Mouse (Mus musculus) G1E (cell line): ENCODE data around the gene Uba3. TPM values are rescaled to one million over a fixed set of nuclear protein-coding genes. Genes with fewer than 3 reads are reported as not detected.

Experiments used
- ATAC-seq: 2 replicates; pipeline ENCODE4 v1.8.0; 2016; ENCODE audit warnings: mild to moderate bottlenecking; ENCODE audit not compliant: insufficient number of reproducible peaks, poor library complexity, low FRiP score, severe bottlenecking; ENCODE audit errors: extremely low read depth
- DNase-seq: peaks from one replicate; pipeline ENCODE4 v3.0.0; 2012; ENCODE audit warnings: low spot score
- H3K27me3 ChIP-seq: 2 replicates; pipeline ENCODE4 v1.6.1; 2012; ENCODE audit warnings: mild to moderate bottlenecking, low read length, inconsistent platforms; ENCODE audit not compliant: insufficient read depth
- H3K36me3 ChIP-seq: replicated peaks from 2 replicates; pipeline ENCODE3; 2012; ENCODE audit warnings: mild to moderate bottlenecking, inconsistent platforms
- H3K4me1 ChIP-seq: 2 replicates; pipeline ENCODE4 v1.6.1; 2012; ENCODE audit warnings: low read depth, low read length, inconsistent platforms, mixed read lengths; ENCODE audit not compliant: insufficient read depth
- H3K4me3 ChIP-seq: 2 replicates; pipeline ENCODE4 v1.5.1; 2012; ENCODE audit warnings: low read depth, mild to moderate bottlenecking, inconsistent platforms, low read length, moderate library complexity, mixed read lengths
- H3K9me3 ChIP-seq: replicated peaks from 2 replicates; pipeline ENCODE4 v1.6.1; 2012; ENCODE audit warnings: inconsistent platforms
- CTCF ChIP-seq: IDR thresholded peaks from 2 replicates; pipeline ENCODE4 v1.5.1; 2012; ENCODE audit warnings: low read depth, low read length, inconsistent platforms, mixed read lengths
- GATA1 ChIP-seq: IDR thresholded peaks from 2 replicates; pipeline ENCODE4 v1.6.1; 2012; ENCODE audit warnings: borderline replicate concordance, low read length, inconsistent platforms, mixed read lengths
- GATA2 ChIP-seq: IDR thresholded peaks from 2 replicates; pipeline ENCODE4 v1.6.1; 2012; ENCODE audit warnings: low read depth, low read length, inconsistent platforms, borderline replicate concordance
- POLR2AphosphoS5 ChIP-seq: IDR thresholded peaks from 2 replicates; pipeline ENCODE4 v1.6.1; 2012; ENCODE audit warnings: low read depth, low read length, inconsistent platforms; ENCODE audit not compliant: insufficient replicate concordance
- TAL1 ChIP-seq: conservative IDR thresholded peaks from 2 replicates; pipeline ENCODE4 v1.6.1; 2012; ENCODE audit warnings: low read depth, low read length, inconsistent platforms, mixed read lengths
- polyA plus RNA-seq: library from polyadenylated mRNA; stranded (reverse); fragments of >175 nt; gene quantifications from 2 replicates; pipeline ENCODE4 v1.2.3, GENCODE M21; 2012
- total RNA-seq, 2 experiments: library from RNA; stranded (forward) in 1 of 2; stranded (reverse) in 1 of 2; fragments of 200-1000 nt in 1 of 2; fragments of >200 nt in 1 of 2; fragmentation: Nextera tagmentation in 1 of 2; gene quantifications; 2 replicates each; pipeline ENCODE4 v1.2.3; 2014 to 2017

Gene Uba3
- total RNA-seq (2014; fragmentation: Nextera tagmentation) (90.1 and 98.7 TPM in 2 replicates), total RNA-seq (2017) (116 and 122 TPM in 2 replicates), polyA plus RNA-seq (11.2 and 12.9 TPM in 2 replicates)

DNA sequence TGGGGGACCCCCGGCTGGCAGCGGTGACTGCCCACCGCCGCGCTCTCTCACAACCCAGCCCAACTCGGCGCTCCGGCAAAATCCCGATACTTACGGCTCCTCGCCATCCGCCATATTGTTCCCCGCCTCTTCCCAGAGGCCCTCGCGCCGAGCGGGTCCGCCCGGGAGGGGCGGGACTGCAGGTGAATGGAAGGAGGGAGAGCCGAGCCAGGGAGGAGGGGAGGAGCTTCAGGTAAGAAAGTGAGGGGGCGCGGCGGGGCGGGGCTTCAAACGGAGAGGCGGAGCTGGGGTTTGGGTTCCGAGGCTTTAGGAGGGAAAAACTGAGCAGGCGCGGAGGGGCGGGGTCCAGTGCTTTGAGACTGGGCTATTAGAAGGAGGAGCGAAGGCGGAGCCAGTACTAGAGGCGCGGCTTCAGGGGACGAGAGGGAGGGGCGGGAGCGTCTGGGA is at the start of gene Uba3:
Gene Uba3, minus strand, starts transcription at position 209 of the 447 bp plus-strand sequence.
- DNase-seq (peak; percentile 86), ATAC-seq (peak; percentile 88)
- Histone ChIP-seq H3K36me3 (peaks cover 10% of the 10 kb centered on the region), H3K4me1 (peaks cover 42% of the 10 kb centered on the region), H3K4me3 (peak within 1 kb of the TSS; percentile 89), H3K9me3 (no peaks in the 10 kb centered on the region), H3K27me3 (no peaks in the 10 kb centered on the region)
- TF ChIP-seq TAL1 (no peak), GATA2 (no peak), GATA1 (no peak), CTCF (no peak), POLR2AphosphoS5 (no peak)

DNA sequence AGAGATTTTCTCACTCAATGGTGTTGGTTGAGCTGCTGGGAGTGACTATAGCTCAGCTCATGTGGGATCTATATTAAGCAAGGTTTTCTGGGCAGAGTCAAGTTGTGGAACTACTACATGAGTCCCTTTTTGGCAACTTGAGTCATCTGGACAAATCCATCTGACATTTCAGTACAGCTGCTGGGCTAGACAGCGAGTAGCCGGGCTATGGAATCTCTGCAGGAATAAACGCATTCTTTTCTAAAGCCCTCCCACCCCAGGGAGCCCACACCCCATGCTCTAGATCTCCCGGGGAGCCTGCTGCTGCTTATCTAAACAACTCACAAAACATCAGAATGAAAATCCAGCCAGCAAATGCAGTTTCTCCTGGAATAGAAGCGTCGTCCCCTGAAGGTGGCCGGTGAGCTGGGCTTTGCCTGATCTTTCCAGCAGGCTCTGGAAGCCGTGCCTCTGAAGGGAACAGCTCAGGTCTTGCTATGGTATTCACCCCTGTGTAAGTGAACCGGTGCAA is 47.3 kb upstream of the Uba3 start, which contains the start of gene Lmod3:
Gene Lmod3, minus strand, starts transcription at position 49 of the 511 bp plus-strand sequence.
- DNase-seq (no peak), ATAC-seq (no peak)
- H3K9me3 ChIP-seq, result no peaks in the 10 kb centered on the region
- H3K4me3 ChIP-seq, result no peak within 1 kb of the TSS
- H3K27me3 ChIP-seq, result no peaks in the 10 kb centered on the region
- H3K36me3 ChIP-seq, result no peaks in the 10 kb centered on the region
- no peaks in the 10 kb centered on the region for H3K4me1 ChIP-seq
- TF ChIP-seq TAL1 (no peak), GATA2 (no peak), GATA1 (no peak), CTCF (no peak), POLR2AphosphoS5 (no peak)

DNA sequence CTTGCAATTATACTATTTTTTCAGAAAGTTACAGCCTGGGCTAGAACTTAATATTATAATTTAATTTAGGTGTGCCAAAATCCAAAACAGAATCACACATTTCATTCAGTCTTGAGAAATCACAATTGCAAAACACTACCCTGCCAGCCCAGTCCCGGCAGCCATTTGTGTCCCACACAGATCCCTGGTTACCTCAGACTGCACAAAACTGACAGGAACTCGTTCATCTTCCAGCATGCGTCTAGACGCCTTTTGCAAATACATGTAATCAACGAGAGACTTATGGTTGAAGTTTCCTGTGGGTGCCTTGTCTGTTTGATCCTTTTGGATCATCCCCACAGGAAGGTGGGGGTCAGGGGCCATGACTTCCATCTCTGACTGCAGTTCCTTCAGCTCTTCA is 46.6 kb upstream of the Uba3 start:
- Histone ChIP-seq H3K4me1 (no peaks in the 10 kb centered on the region), H3K27me3 (no peaks in the 10 kb centered on the region), H3K36me3 (no peaks in the 10 kb centered on the region), H3K4me3 (no peak overlapping the region), H3K9me3 (no peaks in the 10 kb centered on the region)
- TF ChIP-seq GATA2 (no peak), POLR2AphosphoS5 (no peak), CTCF (no peak), TAL1 (no peak)
- no peak for DNase-seq
- no peak for ATAC-seq

DNA sequence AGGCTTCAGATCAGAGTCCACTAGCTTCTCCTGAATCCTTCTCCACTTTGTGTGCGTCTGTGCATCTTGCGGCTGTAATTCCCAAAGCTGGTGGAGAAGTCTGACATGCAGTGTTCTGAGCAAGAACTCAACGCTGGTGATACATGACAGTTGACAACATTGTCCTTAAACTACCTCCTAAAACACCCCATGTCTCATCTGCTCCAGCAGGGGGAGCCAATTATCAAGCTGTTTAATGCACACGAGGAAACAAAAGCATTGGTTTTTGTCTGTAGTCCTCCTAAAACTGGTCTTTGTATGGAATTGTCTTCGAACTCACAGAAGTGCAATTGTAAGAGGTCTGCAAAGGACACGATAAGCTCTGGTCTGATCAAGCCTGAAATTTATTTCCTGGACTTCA is 45.5 kb upstream of the Uba3 start:
- H3K36me3 ChIP-seq, result no peaks in the 10 kb centered on the region
- TF ChIP-seq GATA1 (no peak), CTCF (peak; percentile 25; the same call in 1 of the 2 replicates)
- ATAC-seq (peak; percentile 40; the same call in 1 of the 2 replicates), DNase-seq (peak; percentile 11)
- H3K27me3 ChIP-seq, result no peaks in the 10 kb centered on the region
- no peaks in the 10 kb centered on the region for H3K9me3 ChIP-seq
- no peak overlapping the region for H3K4me3 ChIP-seq
- H3K4me1 ChIP-seq, result no peaks in the 10 kb centered on the region

DNA sequence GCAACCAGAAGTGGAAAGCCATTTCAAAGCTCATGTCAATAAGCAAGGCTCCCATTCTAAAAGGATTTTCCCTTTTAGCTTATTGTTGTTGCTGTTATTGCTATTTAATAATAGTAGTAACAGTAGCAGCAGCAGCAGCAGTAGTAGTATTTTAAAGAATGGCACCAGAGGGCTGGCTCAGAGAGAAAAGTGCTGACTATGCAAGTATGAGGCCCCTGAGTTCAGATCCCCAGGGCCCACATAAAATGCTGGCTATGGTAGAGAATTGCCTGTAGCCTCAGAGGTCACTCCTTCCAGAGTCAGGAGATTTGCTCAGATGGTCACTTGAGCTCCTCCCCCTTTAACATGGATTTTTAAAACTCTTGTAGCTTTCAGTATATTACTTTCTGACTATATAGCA is 39.8 kb upstream of the Uba3 start:
- Histone ChIP-seq H3K9me3 (no peaks in the 10 kb centered on the region), H3K4me1 (no peaks in the 10 kb centered on the region), H3K4me3 (no peak overlapping the region), H3K27me3 (no peaks in the 10 kb centered on the region), H3K36me3 (no peaks in the 10 kb centered on the region)
- DNase-seq (no peak), ATAC-seq (no peak)
- TF ChIP-seq POLR2AphosphoS5 (no peak), TAL1 (no peak), GATA1 (no peak), GATA2 (no peak), CTCF (no peak)

DNA sequence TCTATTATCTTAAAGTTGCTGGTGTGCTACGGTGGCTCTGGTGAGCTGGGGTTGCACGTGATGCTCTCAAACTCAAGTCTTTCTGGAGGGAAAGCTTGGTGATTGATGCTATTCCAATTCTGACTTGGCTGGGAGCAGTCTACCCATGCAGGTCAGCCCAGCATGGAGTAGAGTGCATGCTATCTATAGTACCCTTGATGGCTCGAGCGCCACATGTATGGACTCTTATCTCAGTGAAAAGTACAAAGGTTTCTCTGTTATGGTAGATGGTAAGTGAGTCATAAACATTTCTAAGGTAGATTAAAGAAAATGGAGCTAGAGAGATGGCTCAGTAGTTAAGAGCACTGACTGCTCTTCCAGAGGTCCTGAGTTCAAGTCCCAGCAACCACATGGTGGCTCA is 37.1 kb upstream of the Uba3 start:
- DNase-seq (no peak), ATAC-seq (no peak)
- H3K9me3 ChIP-seq, result peaks cover 3% of the 10 kb centered on the region; the same call in 1 of the 2 replicates
- no peaks in the 10 kb centered on the region for H3K27me3 ChIP-seq
- no peak overlapping the region for H3K4me3 ChIP-seq
- TF ChIP-seq CTCF (no peak), TAL1 (no peak), GATA2 (no peak), GATA1 (no peak), POLR2AphosphoS5 (no peak)
- no peaks in the 10 kb centered on the region for H3K36me3 ChIP-seq
- H3K4me1 ChIP-seq, result no peaks in the 10 kb centered on the region
